Mouse (Mus musculus) intestine, embryonic 16.5 days (tissue): Measurements from ENCODE around the gene Prr29. TPM values are rescaled to one million over a fixed set of nuclear protein-coding genes. Genes with fewer than 3 reads are reported as not detected.
"Not testable (repeated sequence)": the region's sequence is repeated elsewhere in the genome, so short reads cannot be mapped to it uniquely, and the experiment has no call there.

Experiments used
- ATAC-seq: fragments of 200-750 bp; cut with Nextera tagmentation; 2 replicates; pipeline ENCODE4 v1.8.0; 2017; ENCODE audit warnings: moderate TSS enrichment, moderate library complexity
- H3K27ac ChIP-seq: fragments of 300-500 bp; sonication (generic); 2 replicates; pipeline ENCODE4 v1.5.1; 2014; ENCODE audit warnings: mild to moderate bottlenecking, low read length
- H3K27me3 ChIP-seq: fragments of 300-500 bp; sonication (generic); replicated peaks from 2 replicates; pipeline ENCODE4 v1.6.1; 2014; ENCODE audit warnings: low read length, control low read depth, mixed read lengths; ENCODE audit not compliant: control insufficient read depth, insufficient read depth
- H3K36me3 ChIP-seq: fragments of 300-500 bp; sonication (generic); 2 replicates; pipeline ENCODE4 v1.6.1; 2014; ENCODE audit warnings: low read length, control low read depth; ENCODE audit not compliant: control insufficient read depth, insufficient read depth
- H3K4me1 ChIP-seq: fragments of 300-500 bp; sonication (generic); 2 replicates; pipeline ENCODE4 v1.6.1; 2014; ENCODE audit warnings: low read length, control low read depth, mixed read lengths; ENCODE audit not compliant: control insufficient read depth, insufficient read depth
- H3K4me2 ChIP-seq: fragments of 300-500 bp; sonication (generic); 2 replicates; pipeline ENCODE4 v1.6.1; 2014; ENCODE audit warnings: low read depth, low read length, control low read depth
- H3K4me3 ChIP-seq: fragments of 300-500 bp; sonication (generic); 2 replicates; pipeline ENCODE4 v1.5.1; 2014; ENCODE audit warnings: mild to moderate bottlenecking, low read length
- H3K9ac ChIP-seq: fragments of 300-500 bp; sonication (generic); 2 replicates; pipeline ENCODE4 v1.6.1; 2014; ENCODE audit warnings: low read depth, low read length
- H3K9me3 ChIP-seq: fragments of 300-500 bp; sonication (generic); 2 replicates; pipeline ENCODE4 v1.6.1; 2016; ENCODE audit warnings: low read length, control low read depth; ENCODE audit not compliant: control insufficient read depth
- WGBS: fragments of 180-500 bp; shearing (Covaris S2); extraction: QIAGEN DNeasy Blood & Tissue Kit; methylation state at CpG from one replicate; pipeline ENCODE4 v1.1.7; 2014; 5-methylcytosine and 5-hydroxymethylcytosine counted together
- polyA plus RNA-seq: library from polyadenylated mRNA; unstranded; fragments of >200 nt; fragmentation: Nextera tagmentation; extraction: Ambion mirVana; gene quantifications from 2 replicates; pipeline ENCODE4 v1.2.1, GENCODE M21; 2015

The Prr29 gene
- polyA plus RNA-seq, 1 experiment from 2014 or later: 0.54 TPM

DNA sequence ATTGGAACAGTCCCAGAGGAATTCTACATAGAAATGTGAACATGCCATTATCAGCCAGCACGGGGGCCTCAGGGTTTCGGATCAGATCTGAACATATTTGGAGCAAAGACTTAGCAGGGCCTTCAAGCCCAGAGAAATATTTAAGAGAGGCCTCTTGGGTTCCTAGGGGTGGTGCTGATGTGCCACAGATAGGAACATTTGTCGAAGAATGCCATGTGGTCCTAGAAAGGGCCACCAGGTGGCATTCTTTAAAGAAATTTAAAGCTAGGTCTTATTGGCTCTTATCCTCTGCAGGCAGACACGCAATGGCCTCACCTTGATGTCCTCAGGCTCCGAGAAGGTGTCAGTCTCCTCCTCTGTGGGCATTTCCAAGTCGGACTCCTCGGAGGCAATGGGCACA is 35.6 kb upstream of the Prr29 start:
- WGBS: 54% methylated on average over 7 of the region's 7 CpGs
- no peak for ATAC-seq
- no peak overlapping the region for H3K4me3 ChIP-seq

DNA sequence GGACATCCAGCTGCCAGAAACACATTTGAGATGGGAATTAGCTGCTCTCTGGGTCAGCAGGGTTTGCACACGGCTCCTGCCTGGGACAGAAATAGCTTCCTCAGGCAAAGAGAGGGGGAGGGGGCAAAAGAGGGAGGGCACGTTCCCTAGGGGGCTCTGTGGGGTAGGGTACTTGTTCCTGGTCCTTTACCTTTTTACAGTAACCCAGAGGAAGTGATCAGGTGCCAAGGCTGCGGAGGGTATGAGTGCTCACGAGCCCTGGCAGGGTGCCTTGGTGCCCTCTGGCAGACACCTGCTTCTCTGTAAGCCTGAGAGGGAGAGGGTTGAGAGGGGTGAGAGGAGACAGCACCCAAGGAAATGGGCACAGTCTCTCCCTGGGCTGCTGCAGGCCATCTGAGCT is 32.8 kb upstream of the Prr29 start:
- 53% methylated on average over 4 of the region's 4 CpGs for WGBS
- no peaks in the 10 kb centered on the region for H3K36me3 ChIP-seq
- no peak overlapping the region for H3K4me3 ChIP-seq
- no peak overlapping the region for H3K4me2 ChIP-seq
- no peaks in the 10 kb centered on the region for H3K4me1 ChIP-seq
- no peak overlapping the region for H3K9ac ChIP-seq
- H3K27me3 ChIP-seq: no peaks in the 10 kb centered on the region
- H3K27ac ChIP-seq: no peak overlapping the region
- H3K9me3 ChIP-seq: no peaks in the 10 kb centered on the region
- no peak for ATAC-seq

More for the DNA sequence above, 35.6 kb upstream of the Prr29 start:
- Histone ChIP-seq H3K9ac (no peak overlapping the region), H3K9me3 (no peaks in the 10 kb centered on the region), H3K27ac (no peak overlapping the region), H3K4me2 (no peak overlapping the region), H3K27me3 (no peaks in the 10 kb centered on the region), H3K4me1 (no peaks in the 10 kb centered on the region), H3K36me3 (no peaks in the 10 kb centered on the region)

DNA sequence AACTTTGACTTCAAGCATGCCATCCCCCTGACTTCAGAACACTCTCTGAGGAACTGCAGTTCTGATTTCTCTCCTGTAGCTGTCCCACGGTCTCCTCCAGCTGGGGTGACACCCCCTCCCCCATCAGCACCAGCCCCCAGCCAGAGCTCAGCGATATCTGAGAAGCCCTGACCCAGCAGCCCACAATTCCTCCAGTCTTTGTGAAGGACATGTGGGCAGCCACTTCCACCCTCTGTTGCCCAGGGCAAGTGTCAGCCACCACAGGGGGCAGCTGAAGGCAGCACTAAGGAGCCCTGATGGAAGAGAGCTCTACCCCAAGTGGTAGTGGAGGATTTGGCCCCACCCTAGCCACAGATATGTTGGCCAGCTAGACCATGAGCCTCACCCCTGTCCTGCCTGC is 31.2 kb upstream of the Prr29 start:
- H3K36me3 ChIP-seq: no peaks in the 10 kb centered on the region
- H3K9ac ChIP-seq: no peak overlapping the region
- no peak overlapping the region for H3K27ac ChIP-seq
- no peaks in the 10 kb centered on the region for H3K27me3 ChIP-seq
- no peak for ATAC-seq
- H3K4me2 ChIP-seq: no peak overlapping the region
- no peak overlapping the region for H3K4me3 ChIP-seq
- 7% methylated on average over 2 of the region's 2 CpGs for WGBS
- H3K4me1 ChIP-seq: no peaks in the 10 kb centered on the region
- H3K9me3 ChIP-seq: no peaks in the 10 kb centered on the region

DNA sequence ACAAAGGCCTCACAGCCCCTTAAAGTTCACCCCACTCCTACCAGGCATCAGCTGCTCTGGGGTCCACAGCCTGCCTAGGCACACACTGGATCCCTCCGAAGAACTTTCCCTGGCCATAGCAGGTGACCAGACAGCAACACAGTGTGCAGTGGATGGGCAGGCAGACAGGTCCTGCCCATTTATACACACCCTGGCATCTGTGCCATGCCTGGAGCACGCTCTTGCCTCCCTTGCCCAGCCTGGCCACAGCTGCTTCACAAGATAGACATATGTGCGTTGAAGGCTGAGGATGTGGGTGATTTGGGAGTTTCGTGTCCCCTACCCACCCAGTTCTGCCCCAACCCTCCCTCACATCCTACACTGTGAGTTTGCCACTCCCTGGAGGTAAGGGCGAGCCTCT is 27.2 kb upstream of the Prr29 start:
- 80% methylated on average over 5 of the region's 5 CpGs for WGBS
- Histone ChIP-seq H3K4me3 (no peak overlapping the region), H3K36me3 (no peaks in the 10 kb centered on the region), H3K4me2 (no peak overlapping the region), H3K9ac (no peak overlapping the region), H3K27me3 (no peaks in the 10 kb centered on the region), H3K27ac (no peak overlapping the region), H3K9me3 (no peaks in the 10 kb centered on the region), H3K4me1 (no peaks in the 10 kb centered on the region)
- ATAC-seq: no peak

DNA sequence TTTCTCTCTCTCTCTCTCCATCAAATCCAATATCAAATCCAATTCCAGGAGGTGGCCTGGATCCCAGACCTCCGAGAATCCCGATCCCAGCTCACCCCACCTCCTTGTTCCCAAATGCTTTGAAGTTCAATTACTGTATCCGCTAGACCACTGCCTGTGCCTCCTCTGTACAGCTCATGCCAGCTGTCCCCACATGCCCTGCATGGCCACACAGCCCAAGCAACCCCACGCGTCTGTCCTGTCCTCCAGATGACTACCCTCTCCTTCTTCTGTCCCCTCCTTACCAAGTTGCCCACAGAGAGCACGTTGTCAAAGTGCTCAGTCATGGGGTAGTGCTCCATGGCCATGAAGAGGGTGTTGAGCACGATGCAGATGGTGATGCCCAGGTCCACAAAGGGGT is 26.4 kb upstream of the Prr29 start:
- H3K27ac ChIP-seq: no peak overlapping the region
- no peaks in the 10 kb centered on the region for H3K27me3 ChIP-seq
- no peak overlapping the region for H3K9ac ChIP-seq
- ATAC-seq: no peak
- no peak overlapping the region for H3K4me3 ChIP-seq
- no peaks in the 10 kb centered on the region for H3K9me3 ChIP-seq
- H3K4me1 ChIP-seq: no peaks in the 10 kb centered on the region
- no peaks in the 10 kb centered on the region for H3K36me3 ChIP-seq
- H3K4me2 ChIP-seq: no peak overlapping the region
- 74% methylated on average over 7 of the region's 7 CpGs for WGBS

DNA sequence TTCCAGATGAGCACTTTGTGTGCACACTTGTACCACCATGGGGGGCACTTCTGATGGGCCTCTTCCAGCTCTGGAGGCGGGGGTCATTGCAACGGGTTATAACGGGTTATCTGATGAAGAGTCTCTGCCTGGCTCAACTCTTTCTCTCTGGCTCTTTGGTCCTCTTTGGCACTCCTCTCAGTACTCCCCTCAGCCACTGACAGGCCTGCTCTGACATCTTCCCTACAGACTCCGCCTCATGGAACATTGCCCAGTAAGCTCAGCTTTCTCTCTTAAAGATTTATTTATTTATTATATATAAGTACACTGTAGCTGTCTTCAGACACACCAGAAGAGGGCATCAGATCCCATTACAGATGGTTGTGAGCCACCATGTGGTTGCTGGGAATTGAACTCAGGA is 25.9 kb upstream of the Prr29 start:
- not testable (repeated sequence) for H3K4me3 ChIP-seq, H3K27ac ChIP-seq, H3K27me3 ChIP-seq, H3K9me3 ChIP-seq, H3K4me2 ChIP-seq, ATAC-seq, H3K4me1 ChIP-seq, H3K36me3 ChIP-seq, H3K9ac ChIP-seq
- WGBS: 87% methylated on average over 4 of the region's 4 CpGs

DNA sequence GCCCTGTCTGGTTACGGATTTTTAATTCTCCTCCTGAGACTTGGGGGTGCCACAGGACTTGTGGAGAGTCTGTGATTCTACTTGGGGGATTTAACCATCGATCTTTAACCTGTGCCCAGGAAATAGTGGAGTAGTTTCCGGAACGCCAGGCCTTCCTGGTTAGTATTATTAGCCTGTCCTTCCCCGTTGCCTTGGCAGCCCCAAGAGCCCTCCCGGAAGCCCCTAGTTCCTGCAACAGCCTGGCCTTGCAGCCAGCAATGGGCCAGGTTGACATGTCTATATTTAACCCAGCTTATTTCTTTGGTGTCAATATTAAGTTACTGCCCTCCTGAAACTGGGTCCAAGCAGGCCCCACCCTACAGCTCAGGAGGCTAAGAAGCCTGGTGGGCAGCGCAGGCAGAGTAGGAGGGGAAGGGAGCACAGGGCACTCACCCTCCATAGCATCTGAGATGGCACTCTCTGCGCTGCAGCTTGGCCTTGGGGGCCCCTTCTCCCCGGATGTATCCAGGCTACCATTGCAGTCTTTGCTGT is 24.2 kb upstream of the Prr29 start:
- Histone ChIP-seq H3K4me3 (no peak overlapping the region), H3K4me1 (no peaks in the 10 kb centered on the region), H3K9ac (no peak overlapping the region), H3K27ac (no peak overlapping the region), H3K9me3 (no peaks in the 10 kb centered on the region), H3K27me3 (no peaks in the 10 kb centered on the region), H3K4me2 (no peak overlapping the region), H3K36me3 (no peaks in the 10 kb centered on the region)
- no peak for ATAC-seq
- WGBS: 76% methylated on average over 9 of the region's 9 CpGs

DNA sequence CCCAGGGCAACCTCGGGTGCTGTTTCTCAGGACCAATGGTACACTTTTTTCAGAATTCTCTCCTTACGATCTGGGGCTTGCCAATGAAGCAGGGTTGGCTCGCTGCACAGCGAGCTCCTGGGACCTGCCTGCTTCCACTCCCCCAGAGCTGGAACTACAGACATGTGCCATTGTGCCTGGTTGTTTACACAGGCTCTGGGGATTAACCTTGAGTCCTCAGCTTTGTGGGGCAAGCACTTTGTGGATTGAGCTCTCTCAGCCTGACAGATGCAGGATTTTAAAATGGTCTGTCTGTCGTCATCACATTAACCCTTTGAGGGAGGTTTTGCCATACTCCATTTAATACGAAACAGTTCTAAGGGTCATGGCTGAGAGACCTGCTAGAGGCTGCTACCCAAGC is 20.4 kb upstream of the Prr29 start:
- 32% methylated on average over 6 of the region's 6 CpGs for WGBS
- no peak overlapping the region for H3K4me3 ChIP-seq

DNA sequence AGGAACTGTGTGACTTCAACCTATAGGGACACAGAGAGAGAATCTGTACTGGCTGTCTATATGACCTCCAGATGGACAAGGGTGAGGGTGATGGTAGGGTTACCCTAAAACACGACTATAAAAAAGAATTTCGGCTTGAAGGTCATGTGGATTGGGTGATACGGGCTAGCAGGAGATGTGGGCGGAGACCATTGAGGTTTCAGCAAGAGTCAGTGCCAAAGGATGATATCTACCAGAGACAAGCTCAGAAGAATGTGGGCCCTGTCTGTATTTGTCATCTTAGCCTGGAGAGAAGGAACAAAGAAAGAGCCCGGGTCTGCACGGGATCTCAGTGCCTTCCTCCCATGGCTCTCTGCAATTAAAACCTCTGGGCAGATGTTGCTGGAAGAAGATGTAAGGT is 15.5 kb upstream of the Prr29 start:
- Histone ChIP-seq H3K4me2 (no peak overlapping the region), H3K9me3 (no peaks in the 10 kb centered on the region), H3K4me1 (no peaks in the 10 kb centered on the region), H3K9ac (no peak overlapping the region), H3K36me3 (no peaks in the 10 kb centered on the region), H3K27me3 (no peaks in the 10 kb centered on the region), H3K27ac (no peak overlapping the region), H3K4me3 (no peak overlapping the region)
- WGBS: 72% methylated on average over 6 of the region's 6 CpGs
- no peak for ATAC-seq

More for the DNA sequence above, 20.4 kb upstream of the Prr29 start:
- no peak overlapping the region for H3K9ac ChIP-seq
- no peaks in the 10 kb centered on the region for H3K36me3 ChIP-seq
- H3K9me3 ChIP-seq: no peaks in the 10 kb centered on the region
- no peaks in the 10 kb centered on the region for H3K4me1 ChIP-seq
- H3K27me3 ChIP-seq: no peaks in the 10 kb centered on the region
- no peak overlapping the region for H3K4me2 ChIP-seq
- no peak for ATAC-seq
- H3K27ac ChIP-seq: no peak overlapping the region

DNA sequence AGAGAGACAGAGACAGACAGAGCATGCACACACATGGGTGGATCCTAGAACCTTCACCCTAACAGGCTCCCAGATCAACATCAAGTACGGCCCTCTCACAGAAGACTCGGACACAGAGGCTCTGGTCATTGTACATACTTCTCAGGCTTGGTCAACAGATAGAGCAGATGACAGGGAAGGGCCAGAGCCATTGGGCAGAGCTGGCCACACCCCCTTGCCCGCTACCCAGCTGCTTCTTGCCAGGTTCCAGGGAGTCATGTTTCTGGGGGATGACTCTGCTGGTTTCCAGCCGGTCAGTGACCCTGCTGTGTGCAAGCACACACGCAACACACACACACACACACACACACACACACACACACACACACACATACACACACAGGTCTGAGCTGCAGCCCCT is 14.4 kb upstream of the Prr29 start:
- Histone ChIP-seq H3K36me3 (no peaks in the 10 kb centered on the region), H3K9me3 (no peaks in the 10 kb centered on the region), H3K4me3 (no peak overlapping the region), H3K27ac (no peak overlapping the region), H3K27me3 (no peaks in the 10 kb centered on the region), H3K4me1 (peaks cover 5% of the 10 kb centered on the region; the same call in 1 of the 2 replicates), H3K9ac (no peak overlapping the region), H3K4me2 (no peak overlapping the region)
- no peak for ATAC-seq
- 43% methylated on average over 5 of the region's 5 CpGs for WGBS
